Mouse (Mus musculus) heart, adult 18-20 months (tissue): ENCODE results near the gene Snx8. TPM values are rescaled to one million over a fixed set of nuclear protein-coding genes. Genes with fewer than 3 reads are reported as not detected.

Experiments
- DNase-seq, 2 experiments: peaks; one replicate each; pipeline ENCODE4 v3.0.0; 2021 to 2022; ENCODE audit warnings: mixed read lengths in 1 of 2
- long read RNA-seq, 2 experiments: library from polyadenylated mRNA; stranded (forward); transcript quantifications; one replicate each; pipeline ENCODE4 v2.0.0; 2021
- total RNA-seq, 2 experiments: library from RNA; stranded (reverse); gene quantifications; 2 replicates each; pipeline ENCODE4 v1.2.3; 2021

Gene Snx8
- 10 to 100 TPM; 15.3 to 17.3 TPM for total RNA-seq
- long read RNA-seq, experiment 1, transcript Snx8-201 (11 exons, 2,627 nt): major isoform, 8 of 15 reads
- long read RNA-seq, experiment 1, partial matches to known transcripts: 1 of 15 reads
- long read RNA-seq, experiment 1, other reads (novel, unspliced or antisense): 4 of 15 reads
- long read RNA-seq, experiment 2, partial matches to known transcripts: 2 of 10 reads
- long read RNA-seq, experiment 2, other reads (novel, unspliced or antisense): 3 of 10 reads

DNA sequence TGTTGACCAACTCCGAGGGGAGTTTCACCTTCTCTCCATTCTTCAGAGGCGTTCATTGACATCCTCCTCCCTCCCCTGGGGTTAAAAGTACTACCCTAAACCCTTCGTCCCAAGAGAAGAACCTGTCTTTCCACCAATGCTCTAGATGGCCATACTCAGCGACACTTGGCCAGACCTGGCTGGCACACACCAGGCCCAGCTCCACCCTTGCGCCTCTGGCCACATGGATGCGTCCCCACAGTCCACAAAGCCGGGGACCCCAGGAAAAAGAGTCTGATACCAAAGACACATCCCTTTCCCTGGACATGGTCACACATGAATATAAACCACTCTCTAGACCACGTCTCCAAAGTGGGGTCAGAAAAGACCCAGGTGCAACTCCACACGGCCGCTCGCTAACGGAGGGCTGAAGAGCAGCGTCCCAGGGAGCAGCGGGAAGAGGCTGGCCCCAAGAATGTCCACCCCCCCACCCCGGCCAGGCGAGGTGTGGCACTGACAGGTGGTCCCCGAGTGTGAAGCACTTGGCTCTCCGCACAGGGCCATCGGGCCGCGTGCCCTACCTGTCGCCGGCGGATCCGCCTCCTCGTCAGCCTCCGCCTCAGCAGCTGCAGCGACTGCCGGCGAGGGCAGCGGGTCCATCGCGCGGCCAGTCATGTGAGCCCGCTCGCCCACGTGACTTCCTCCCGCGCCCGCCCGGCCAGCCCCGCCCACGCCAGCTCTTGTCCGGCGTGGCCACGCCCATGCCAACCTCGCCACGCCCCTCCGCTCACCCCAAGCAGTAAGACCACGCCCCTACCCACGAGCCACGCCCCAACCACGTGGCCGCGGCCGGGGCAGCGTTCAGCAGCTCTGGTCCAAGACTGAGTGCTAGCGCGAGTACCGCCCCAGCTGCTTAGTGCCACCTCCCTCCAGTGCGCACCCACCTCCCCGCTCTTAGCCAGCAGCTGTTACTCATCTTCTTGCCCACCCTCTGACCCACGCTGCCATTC lies at the start of gene Snx8:
Gene Snx8, minus strand, starts transcription at position 675 of the 989 bp plus-strand sequence.
- DNase-seq: peak; percentile 97 to 98

DNA sequence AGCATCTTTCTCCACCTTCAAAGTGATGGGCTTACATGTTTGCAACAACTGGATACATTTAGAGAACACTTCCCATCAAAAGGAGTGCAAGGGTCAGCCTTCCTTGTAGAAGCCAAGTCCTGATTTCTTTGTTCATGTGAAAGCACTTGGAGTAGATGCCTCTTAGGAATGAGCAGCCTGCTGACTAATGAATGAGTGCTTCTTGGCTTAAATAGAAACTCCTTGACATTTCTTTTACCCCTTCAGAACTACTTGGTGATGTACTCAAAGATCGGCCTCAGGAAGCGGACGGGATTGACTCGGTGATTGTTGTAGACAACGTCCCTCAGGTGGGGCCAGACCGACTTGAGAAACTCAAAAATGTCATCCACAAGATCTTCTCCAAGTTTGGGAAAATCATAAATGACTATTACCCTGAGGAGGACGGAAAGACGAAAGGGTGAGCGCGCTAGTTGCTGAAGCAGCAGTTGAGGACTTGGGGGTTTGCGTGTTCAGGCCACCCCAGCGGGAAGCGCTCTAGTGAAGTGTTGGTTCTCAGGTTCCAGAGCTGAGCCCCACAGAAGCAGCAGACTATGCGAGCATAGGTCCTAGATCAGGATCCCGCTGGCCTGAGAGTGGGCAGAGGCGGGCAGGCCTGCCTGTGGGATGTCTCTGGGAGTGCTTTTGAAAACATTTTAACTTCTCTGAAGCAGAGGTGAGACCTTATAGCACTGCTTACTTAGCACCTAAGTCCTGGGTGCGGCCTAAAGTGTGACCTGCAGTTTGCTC lies 36.1 kb upstream of the Snx8 start:
- DNase-seq: no peak

DNA sequence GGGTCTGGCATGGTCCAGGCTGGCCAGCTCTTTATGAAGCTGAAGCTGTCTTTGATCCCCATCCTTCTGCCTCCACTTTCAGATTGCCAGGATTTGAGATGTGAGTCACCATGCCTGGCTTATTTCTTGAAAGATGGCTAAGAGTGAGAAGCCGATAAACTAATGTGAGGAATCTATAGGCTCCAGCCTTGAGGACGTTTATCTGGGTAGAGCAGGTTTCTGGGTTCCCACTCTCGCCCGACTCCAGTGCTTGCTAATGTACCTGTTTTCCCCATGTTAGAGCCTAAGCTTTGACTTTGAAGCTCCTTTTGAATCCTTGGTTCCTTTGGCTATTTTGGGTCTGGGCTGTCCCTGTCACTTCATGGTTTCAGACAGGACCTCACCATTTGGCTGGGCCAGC lies 31.6 kb upstream of the Snx8 start:
- DNase-seq: no peak

DNA sequence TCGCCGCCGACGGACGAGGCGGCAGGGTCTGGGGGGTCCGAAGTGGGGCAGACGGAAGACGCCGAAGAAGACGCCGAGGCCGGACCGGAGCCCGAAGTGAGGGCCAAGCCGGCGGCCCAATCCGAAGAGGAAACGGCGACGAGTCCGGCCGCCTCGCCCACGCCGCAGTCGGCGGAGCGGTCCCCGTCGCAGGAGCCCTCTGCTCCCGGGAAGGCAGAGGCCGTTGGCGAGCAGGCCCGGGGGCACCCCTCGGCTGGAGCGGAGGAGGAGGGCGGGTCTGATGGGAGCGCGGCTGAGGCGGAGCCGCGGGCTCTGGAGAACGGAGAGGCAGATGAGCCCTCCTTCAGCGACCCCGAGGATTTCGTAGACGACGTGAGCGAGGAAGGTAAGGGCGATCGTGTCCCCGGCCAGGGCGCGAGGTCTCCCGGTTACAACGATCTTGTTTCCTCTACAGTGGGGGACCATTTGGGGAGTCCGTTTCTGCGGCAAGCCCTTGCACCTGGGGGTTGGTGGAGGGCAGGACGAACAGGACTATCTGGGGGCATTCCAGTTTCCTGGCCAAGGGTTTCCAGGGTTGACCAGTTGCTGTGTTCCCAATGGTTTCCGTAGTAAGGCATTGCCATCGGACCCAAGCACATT lies 30.5 kb upstream of the Snx8 start:
- DNase-seq: no peak

DNA sequence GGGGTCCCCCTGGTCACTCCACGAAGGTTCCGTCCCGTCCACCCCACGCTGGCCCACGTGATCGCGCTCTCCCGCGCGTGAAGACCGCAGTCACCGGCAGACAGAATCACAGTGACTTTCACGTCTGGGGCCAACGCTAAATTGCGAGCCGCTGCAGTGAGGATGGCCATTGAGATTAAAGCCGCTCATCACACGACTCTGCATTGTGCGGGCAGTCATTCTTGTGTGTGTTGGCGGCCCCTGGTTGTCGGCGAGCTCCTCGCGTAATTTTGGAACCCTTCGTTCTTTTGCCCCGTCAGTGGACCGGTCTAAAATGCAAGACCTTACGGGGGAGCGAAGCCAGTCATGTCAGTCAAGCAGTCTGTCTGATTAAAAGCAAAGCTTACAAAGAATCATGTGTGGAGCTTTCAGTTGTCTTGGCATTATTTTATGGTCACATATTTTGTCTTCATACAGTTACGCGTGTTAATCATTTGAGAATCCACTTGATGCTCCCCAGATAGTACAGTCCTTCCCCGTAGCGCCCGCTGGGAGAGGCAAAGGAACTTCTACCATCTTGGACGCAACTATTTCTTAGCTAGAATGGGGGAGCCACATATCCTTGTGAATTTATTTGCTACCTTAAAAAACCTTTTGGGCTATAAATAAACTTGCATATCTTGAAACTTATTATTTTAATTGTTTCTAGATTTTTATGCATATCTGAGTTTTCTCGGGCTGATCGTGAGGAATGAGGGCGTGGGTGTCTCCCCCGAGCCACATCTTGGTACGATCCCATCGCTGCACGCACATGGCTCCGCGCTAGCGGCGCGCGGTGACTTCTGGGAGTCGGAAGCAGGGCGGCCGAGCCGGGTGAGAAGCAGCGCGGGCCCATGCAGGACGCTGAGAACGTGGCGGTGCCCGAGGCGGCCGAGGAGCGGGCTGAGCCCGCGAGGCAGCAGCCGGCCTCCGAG lies 29.7 kb upstream of the Snx8 start, which contains the start of gene Eif3b:
Gene Eif3b, plus strand, starts transcription at position 840 of the 953 bp plus-strand sequence.
- DNase-seq: peak; percentile 92 to 93

DNA sequence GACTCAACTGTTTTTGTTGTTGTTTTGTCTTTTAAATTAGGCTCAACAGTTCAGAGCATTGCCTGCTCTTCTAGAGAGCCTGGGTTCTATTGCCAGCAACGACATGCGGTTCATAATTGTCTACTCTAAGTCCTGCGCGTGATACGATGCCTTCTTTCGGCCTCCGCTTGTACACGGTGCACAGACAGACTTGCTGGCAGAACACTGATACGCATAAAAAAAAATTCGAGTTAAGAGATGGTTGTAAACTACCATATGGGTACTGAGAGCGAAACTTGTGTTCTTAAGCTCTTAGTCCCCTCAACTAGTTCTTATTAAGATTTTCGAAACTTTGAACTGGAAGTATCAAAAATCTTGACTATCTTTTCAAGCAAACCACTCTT lies 29.0 kb upstream of the Snx8 start:
- DNase-seq: no peak

DNA sequence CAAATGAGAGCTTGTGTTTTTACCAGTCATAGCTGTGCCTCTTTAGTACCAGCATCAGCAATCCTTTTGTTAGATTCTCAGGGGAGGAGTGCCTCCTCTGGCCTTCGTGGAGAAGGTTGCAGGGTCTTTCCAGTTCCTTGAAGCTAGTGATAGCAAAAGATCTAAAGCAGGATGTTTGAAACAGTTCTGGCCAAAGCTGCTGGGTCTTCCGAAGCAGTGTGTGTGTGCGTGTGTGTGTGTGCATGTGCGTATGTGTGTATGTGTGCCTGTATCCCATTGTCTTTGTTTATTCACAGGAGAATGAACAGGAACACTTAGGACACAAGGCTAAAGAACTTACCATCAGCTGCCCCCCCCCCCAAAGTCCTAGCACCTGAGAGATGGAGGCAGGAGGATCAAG lies 25.6 kb upstream of the Snx8 start:
- no peak for DNase-seq

DNA sequence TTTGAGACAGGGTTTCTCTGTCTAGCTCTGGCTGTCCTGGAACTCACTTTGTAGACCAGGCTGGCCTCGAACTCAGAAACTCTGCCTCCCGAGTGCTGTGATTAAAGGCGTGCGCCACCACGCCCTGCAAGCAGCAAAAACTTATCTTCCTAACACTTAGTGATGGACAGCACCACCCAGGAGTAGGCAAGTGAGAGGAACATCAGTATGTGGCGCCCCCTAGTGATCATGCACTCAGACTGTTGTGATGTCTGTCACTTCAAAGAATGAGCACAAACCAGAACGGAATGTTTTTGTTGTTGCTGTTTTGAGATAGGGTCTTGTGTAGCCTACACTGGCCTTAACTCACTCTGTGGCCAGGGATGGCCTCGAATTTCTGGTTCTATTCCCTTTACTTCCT lies 22.3 kb upstream of the Snx8 start:
- peak; percentile 58 to 76 for DNase-seq

DNA sequence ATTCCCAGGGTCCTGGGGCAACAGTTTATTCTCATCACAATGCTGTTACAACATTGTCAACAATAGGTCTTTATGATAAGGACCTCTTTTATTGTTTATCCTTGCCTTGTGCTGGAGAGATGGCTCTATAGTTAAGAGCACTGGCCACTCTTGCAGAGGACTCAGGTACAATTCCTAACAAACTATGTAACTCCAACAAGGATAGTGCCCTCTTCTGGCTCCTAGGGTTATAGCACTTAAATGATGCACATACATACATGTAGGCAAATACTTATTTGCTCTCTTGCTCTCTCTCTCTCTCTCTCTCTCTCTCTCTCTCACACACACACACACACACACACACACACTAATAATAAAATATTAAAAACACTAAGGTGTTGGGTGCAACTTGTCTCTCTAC lies 19.7 kb upstream of the Snx8 start:
- DNase-seq: no peak

DNA sequence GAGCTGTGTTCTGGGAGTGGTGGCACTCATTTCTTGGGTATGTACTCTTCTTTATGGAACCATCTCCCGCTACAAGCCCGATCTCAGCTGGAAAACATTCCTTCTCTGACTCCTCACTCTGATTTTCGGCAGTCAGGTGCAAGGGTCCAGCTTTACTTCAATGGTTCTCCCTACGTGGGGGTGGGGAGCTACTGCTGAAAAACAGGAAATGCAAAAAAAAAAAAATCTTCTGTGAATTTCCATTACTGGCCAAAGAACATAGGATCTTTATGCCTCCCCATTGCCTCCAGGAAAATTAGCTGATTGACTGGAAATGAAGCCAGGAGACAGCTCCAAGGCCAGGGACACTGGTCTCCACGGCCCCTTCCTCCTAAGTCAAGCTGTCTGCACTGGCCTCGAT lies 17.6 kb upstream of the Snx8 start:
- DNase-seq: no peak

DNA sequence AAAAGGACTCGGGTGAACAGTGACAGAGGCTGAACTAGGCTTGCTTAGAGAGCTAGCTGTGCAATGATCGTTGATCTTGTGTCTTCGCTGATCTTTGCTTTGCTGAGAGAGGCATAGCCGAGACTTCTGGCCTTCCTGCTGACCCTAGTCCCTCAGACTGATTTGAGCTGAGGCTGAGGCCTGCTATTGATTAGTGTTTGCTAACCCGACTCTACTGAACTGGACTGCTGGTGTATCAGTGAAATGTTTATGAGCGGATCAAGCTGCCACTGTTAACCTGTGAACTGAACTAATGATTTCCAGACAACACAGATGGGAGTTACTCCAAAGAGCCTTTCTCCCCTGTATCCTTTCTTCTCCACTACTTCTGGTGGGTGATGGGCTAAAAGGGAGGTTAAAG lies 16.1 kb upstream of the Snx8 start:
- DNase-seq: no peak

DNA sequence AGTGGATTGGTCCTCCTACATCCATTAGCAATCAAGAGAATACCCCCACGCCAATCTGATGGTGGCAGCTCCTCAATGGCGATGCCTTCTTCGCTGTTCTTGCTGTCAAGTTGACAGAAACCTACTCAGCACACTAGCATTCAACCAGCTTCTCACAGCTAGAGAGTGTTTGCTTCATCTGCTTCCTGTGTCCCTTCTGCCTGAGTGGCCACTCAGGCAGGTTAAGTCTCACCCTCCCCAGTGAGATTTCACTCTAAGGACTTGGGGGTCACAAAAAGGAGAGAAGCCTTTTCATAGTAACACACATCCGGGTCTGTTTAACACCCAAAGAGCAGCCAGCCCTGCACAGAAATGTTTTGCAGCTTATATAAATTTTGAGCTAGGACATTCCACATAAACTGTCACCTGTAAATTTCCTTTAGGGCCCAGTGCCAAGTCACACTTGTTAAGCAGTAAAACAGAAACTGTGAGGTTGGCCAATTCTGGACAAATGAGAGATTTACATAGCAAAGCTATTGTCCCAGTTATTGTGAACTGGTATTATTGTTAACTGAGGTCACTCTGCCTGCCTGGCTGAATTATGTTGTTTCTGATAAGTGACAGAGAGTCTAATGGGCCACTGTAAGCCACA lies 13.7 kb upstream of the Snx8 start:
- no peak for DNase-seq

DNA sequence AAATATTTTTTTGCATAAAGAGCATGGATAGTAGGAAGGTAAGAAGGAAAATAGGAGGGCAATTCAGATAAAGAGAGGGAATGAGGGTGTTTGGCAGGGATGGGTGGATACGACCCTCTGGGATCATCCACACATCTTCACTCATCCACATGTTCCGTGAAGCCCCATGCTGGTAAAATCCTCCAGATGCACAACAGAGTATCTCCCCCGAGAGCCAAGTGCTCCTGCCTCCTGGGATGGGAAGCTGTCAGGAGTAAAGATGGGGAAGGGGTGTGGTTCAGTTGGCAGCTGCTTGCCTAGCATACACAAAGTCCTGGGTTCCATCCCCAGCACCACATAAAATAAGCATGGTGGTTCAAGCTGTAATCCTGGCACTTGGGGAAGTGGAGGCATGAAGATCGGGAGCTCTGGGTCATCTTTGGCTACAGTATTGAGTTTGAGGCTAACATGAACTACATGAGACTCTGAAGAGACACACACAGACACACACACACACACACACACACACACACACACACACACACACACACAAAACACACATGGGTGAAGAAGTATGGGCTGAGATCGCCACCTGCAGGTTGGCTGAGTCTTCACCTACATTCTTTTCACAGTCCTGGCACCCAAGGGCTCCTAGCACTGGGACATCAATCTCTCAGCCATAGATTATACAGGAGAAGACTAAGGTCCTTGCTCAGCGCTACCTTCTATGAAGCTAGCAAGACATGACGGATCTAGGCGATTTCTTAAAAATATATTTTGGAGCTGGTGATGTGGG lies 7.3 kb upstream of the Snx8 start:
- peak in 1 of 2 experiments; percentile 50 for DNase-seq

DNA sequence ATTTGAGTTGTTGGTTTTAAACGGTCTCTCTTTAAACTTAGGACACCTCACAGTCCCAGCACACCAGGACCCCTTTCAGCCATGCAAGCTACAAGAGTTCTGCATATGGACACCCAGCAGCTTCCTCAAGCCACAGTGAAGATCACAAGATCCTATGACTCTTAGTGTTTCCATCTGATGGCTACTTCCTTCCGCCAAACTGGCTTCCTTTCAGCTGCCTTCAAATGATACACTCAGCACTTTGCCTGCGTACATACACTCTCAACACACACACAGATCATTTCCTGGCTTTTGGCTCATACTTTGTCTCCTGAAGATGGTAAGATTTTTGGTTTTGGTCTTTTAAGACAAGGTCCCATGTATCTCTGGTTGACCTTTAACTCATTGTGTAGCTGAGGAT lies 3.6 kb upstream of the Snx8 start:
- DNase-seq: peak in 1 of 2 experiments; percentile 57

DNA sequence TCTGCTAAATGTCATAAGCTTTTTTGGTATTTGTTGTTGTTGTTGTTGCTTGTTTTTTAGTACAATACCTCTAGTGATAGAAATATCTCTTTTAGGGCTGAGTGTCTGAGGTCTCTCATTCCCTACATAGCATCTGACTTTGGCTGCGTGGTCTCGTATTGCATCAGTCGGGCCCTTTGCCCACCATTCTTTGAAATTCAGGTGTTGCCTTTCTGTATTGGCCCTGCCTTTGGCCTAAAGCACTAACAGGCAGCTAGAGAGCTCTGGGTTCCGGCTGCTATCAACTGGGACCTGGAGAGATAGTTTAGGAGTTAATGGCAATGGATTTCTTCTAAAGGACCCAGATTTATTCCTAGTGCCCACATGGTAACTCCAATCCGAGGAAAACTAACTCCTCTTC lies 2.9 kb upstream of the Snx8 start:
- DNase-seq: no peak

DNA sequence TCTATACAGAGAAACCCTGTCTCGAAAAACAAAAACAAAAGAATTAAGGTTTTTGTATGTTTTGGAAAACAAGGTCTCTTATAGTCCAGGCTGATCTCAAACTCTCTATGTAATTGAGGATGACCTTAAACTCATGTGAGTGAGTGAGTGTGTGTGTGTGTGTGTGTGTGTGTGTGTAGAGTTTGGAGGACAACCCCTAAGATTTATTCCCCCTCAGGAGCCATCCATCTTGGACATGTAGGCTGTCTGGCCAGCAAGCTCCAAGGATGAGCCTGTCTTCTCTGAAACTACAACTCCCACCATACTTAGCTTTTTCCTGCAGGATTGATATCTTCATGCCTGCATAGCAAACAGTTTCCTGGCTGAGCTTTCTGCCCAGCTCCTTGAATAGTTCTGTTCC lies 2.4 kb upstream of the Snx8 start:
- no peak for DNase-seq

DNA sequence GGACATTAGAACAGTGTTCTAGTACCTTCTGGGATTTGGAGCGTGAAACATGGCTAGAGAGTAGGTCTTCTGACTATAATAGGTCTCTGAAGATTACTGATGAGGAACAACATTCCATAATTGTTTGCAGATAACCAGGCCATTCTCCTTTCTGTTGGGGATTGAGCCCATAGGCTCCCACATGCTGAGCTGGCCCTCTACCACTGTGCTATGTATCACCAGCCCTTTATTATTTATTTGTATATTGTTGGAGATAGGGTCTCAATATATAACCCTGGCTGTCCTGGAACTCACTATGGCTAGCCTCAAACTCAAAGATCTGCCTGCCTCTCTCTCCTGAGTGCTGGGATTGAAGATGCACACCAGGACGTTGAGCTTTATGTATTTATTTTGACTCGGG lies 585 bp upstream of the Snx8 start:
- DNase-seq: no peak

DNA sequence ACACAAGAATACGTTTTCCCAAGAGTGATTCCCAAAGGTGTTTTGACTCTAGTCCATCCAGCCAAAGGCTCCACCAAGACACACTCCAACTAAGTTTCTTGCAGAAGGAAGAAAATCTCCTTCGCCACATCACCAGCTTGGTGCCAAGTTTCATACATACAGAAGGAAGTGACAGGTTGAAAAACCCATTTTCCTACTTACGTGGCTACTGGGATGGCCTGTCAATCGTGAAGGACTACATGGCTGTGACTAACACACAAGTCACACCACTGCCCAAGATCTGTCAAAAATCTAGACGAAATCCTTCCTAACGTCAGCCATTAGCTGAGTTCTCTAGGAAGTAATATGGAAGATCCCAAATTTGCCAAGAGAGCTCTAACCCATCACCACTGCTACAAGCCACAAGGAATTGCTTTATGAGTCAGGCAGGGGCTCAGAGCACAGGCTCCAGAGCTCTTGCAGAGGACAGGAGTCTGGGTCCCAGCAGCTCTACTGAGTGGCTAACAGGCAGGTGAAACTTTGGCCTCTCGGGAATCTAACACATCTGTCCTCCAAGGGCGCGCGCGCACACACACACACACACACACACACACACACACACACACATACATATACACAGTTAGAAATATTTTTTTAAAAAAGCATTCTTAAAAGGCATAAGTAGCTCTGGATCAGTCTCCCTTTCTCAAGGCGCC lies 1.1 kb downstream of the Snx8 start:
- DNase-seq: no peak

DNA sequence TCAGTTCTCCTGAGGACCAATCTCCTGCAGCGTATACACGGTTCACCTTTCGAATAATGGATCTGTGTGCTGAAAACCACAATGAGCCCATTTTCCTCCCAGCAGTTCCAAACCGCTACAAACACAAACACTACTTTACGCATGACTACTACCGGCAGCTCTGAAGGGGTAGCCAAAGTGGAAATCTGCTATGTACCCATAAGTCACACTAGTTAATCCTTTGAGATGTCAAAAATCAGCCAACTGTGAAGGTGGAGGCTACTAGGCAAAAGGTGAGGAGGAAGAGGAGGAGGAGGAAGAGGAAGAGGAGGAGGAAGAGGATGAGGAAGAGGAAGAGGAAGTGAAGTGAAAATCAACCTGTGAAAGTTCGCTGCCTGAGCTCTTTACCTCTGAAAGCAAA lies 1.8 kb downstream of the Snx8 start:
- DNase-seq: no peak
